ENCODE assay signal across 8 mouse cellular contexts in the genomic region with DNA sequence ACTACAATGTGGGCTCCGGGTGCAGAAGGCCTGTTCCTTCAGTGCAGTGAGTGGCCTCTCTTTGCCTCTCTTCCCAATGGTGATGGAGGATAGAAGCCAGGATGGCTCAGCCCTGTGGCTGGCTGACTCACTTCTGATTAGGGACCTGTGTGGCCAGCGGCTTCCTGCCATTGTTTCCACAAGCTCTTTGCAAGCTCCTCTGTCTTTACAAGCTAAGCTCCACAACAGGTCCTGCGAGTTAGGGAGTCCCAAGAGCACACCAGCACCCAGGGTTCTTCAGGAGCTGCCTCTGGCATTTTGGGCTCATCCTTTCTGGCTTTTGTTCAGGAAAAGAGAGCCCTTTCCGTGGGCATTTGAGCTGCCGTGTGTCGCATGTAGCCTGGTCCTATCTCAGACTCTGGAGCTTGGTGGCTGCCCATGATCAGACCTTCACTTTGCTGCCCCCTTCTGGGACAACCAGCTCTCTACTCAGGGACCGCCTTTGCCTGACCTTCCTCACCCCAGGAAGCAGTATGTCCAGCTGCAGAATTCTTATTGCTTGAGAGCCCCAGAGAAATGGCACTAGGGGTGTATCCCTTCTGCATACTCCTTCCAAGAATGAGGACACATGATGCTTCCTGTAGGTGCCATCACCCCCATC.
DNase-seq lines count a peak whose midpoint lies in the region; ATAC-seq and TF ChIP-seq lines count a peak whose summit lies in the region.

No protein-coding gene starts in this region.

- H3K79me2 ChIP-seq in C2C12 (ENCODE audit: control insufficient read depth, insufficient read depth): peaks cover 87% of the 10 kb centered on the region

- H3K4me1 ChIP-seq in embryonic facial prominence, embryonic 13.5 days: peaks cover 89% of the 10 kb centered on the region
- peaks cover 45% of the 10 kb centered on the region for H3K4me1 ChIP-seq in kidney, embryonic 14.5 days (ENCODE audit: control insufficient read depth, insufficient read depth, low read length)
- H3K4me1 ChIP-seq in liver, embryonic 11.5 days (replicated peaks; ENCODE audit: control insufficient read depth, insufficient read depth, low read length): peaks cover 52% of the 10 kb centered on the region

- H3K27ac ChIP-seq in embryonic facial prominence, embryonic 13.5 days: peak overlapping the region; percentile 58
- H3K27ac ChIP-seq in kidney, embryonic 14.5 days (ENCODE audit: low read depth, low read length): peak overlapping the region; percentile 77
- peak overlapping the region; percentile 27 for H3K27ac ChIP-seq in liver, embryonic 11.5 days (ENCODE audit: low read depth, low read length)

- no peaks in the 10 kb centered on the region for H3K9me3 ChIP-seq in embryonic facial prominence, embryonic 13.5 days
- H3K9me3 ChIP-seq in kidney, embryonic 14.5 days (ENCODE audit: control insufficient read depth, low read length): no peaks in the 10 kb centered on the region
- H3K9me3 ChIP-seq in liver, embryonic 11.5 days (ENCODE audit: control insufficient read depth, low read length): no peaks in the 10 kb centered on the region

- peak; percentile 47 for TF ChIP-seq CTCF in C2C12 (IDR thresholded peaks at IDR 0.05; ENCODE audit: control insufficient read depth, insufficient read depth, insufficient read length)

- H3K79me3 ChIP-seq in C2C12 (ENCODE audit: low read depth): peaks cover 44% of the 10 kb centered on the region

- H3K27me3 ChIP-seq in C2C12 (ENCODE audit: control insufficient read depth, insufficient read depth, insufficient read length): no peaks in the 10 kb centered on the region
- no peaks in the 10 kb centered on the region for H3K27me3 ChIP-seq in embryonic facial prominence, embryonic 13.5 days
- no peaks in the 10 kb centered on the region for H3K27me3 ChIP-seq in kidney, embryonic 14.5 days (ENCODE audit: control insufficient read depth, insufficient read depth, low read length)
- no peaks in the 10 kb centered on the region for H3K27me3 ChIP-seq in liver, embryonic 11.5 days (replicated peaks; ENCODE audit: control insufficient read depth, insufficient read depth, low read length)
- H3K27me3 ChIP-seq in splenic B cell, adult 2 months (ENCODE audit: control insufficient read depth, insufficient read depth, low read length, poor library complexity, severe bottlenecking): no peaks in the 10 kb centered on the region

- ATAC-seq in embryonic facial prominence, embryonic 13.5 days (ENCODE audit: insufficient number of reproducible peaks, insufficient read depth, low FRiP score, low TSS enrichment, low read depth): no peak
- 0 out of 2 replicates have a peak, but pooled peaks have one; percentile 29 for ATAC-seq in kidney, embryonic 14.5 days (ENCODE audit: low FRiP score, low TSS enrichment)
- ATAC-seq in liver, embryonic 11.5 days (replicated peaks; ENCODE audit: low FRiP score): peak; percentile 64

- no peaks in the 10 kb centered on the region for H3K36me3 ChIP-seq in C2C12 (ENCODE audit: control insufficient read depth, insufficient read depth)
- no peaks in the 10 kb centered on the region for H3K36me3 ChIP-seq in embryonic facial prominence, embryonic 13.5 days
- H3K36me3 ChIP-seq in kidney, embryonic 14.5 days (ENCODE audit: control insufficient read depth, insufficient read depth, low read length): no peaks in the 10 kb centered on the region
- no peaks in the 10 kb centered on the region; the same call in 1 of the 2 replicates for H3K36me3 ChIP-seq in liver, embryonic 11.5 days (ENCODE audit: control insufficient read depth, insufficient read depth, low read length)
- no peaks in the 10 kb centered on the region for H3K36me3 ChIP-seq in splenic B cell, adult 2 months (ENCODE audit: control insufficient read depth, insufficient read depth, low read length, poor library complexity, severe bottlenecking)

- peak; percentile 86 to 93 for DNase-seq in adrenal gland, postnatal 36 days
- DNase-seq in heart, adult 8-10 months (ENCODE audit: low spot score): peak; percentile 88
- peak; percentile 66 for DNase-seq in liver, embryonic 11.5 days (ENCODE audit: low spot score)
- DNase-seq in naive thymus-derived CD4-positive, alpha-beta T cell, adult 2 months (ENCODE audit: low read depth): peak; percentile 82
- DNase-seq in splenic B cell, adult 2 months (ENCODE audit: low read depth, low spot score): peak; percentile 81

- peak overlapping the region; percentile 34 for H3ac ChIP-seq in C2C12 (ENCODE audit: control insufficient read depth, insufficient read length, low read depth)

- peak overlapping the region; percentile 1; the same call in 1 of the 2 replicates for H3K9ac ChIP-seq in embryonic facial prominence, embryonic 13.5 days
- H3K9ac ChIP-seq in kidney, embryonic 14.5 days (ENCODE audit: low read depth, low read length): no peak overlapping the region
- peak overlapping the region; percentile 18 for H3K9ac ChIP-seq in liver, embryonic 11.5 days (ENCODE audit: low read depth, low read length)

- 31% methylated on average over 7 of the region's 7 CpGs for WGBS in embryonic facial prominence, embryonic 13.5 days
- 20% methylated on average over 7 of the region's 7 CpGs for WGBS in kidney, embryonic 14.5 days
- WGBS in liver, embryonic 11.5 days: 16% methylated on average over 7 of the region's 7 CpGs

- no peak overlapping the region for H3K4me2 ChIP-seq in embryonic facial prominence, embryonic 13.5 days
- H3K4me2 ChIP-seq in kidney, embryonic 14.5 days (replicated peaks; ENCODE audit: low read depth, low read length): peak overlapping the region; percentile 8; the same call in 1 of the 2 replicates
- H3K4me2 ChIP-seq in liver, embryonic 11.5 days: peak overlapping the region; percentile 40

- H3K4me3 ChIP-seq in C2C12 (ENCODE audit: insufficient read depth, poor library complexity, severe bottlenecking): no peak overlapping the region
- no peak overlapping the region for H3K4me3 ChIP-seq in embryonic facial prominence, embryonic 13.5 days
- H3K4me3 ChIP-seq in kidney, embryonic 14.5 days (ENCODE audit: low read length): no peak overlapping the region
- H3K4me3 ChIP-seq in liver, embryonic 11.5 days (ENCODE audit: low read depth, low read length): no peak overlapping the region

TF ChIP-seq in C2C12, 6 proteins besides CTCF, POLR2A, EP300 and RAD21:
- TF ChIP-seq MYOG (IDR thresholded peaks at IDR 0.05; ENCODE audit: control insufficient read depth, extremely low read depth, insufficient read length): no peak
- no peak for TF ChIP-seq FOSL1 (IDR thresholded peaks at IDR 0.05; ENCODE audit: insufficient read depth, low read length, poor library complexity, severe bottlenecking)
- no peak for TF ChIP-seq MAX (IDR thresholded peaks at IDR 0.05)
- no peak for TF ChIP-seq CEBPB (IDR thresholded peaks at IDR 0.05; ENCODE audit: low read depth)
- TF ChIP-seq USF1 (IDR thresholded peaks at IDR 0.05; ENCODE audit: low read depth): no peak
- TF ChIP-seq MYOD1 (IDR thresholded peaks at IDR 0.05; ENCODE audit: control insufficient read depth, insufficient read length, low read depth): no peak
TF ChIP-seq in C2C12: peak in this region for 0.

Comparison
In these comparisons a context has a peak if more than half of its experiments do, and no peak if none do; other contexts are left out.
1. H3K27ac ChIP-seq: peak in every context shown above with its lines; median percentile 77 in kidney, embryonic 14.5 days; 58 in embryonic facial prominence, embryonic 13.5 days; 27 in liver, embryonic 11.5 days.